Mouse (Mus musculus) embryonic facial prominence, embryonic 12.5 days (tissue): Measurements from ENCODE around the gene Gnb2. TPM values are rescaled to one million over a fixed set of nuclear protein-coding genes. Genes with fewer than 3 reads are reported as not detected.
A peak's percentile ranks its signal among the peaks of the same experiment; 100 is the strongest.

Experiments
- ATAC-seq: fragments of 200-750 bp; cut with Nextera tagmentation; 2 replicates; pipeline ENCODE4 v1.8.0; 2017; ENCODE audit not compliant: insufficient number of reproducible peaks, insufficient read depth, low FRiP score, low TSS enrichment
- H3K27ac ChIP-seq: fragments of 300-500 bp; sonication (generic); 2 replicates; pipeline ENCODE4 v1.5.1; 2016; ENCODE audit warnings: mild to moderate bottlenecking
- H3K27me3 ChIP-seq: fragments of 300-500 bp; sonication (generic); 2 replicates; pipeline ENCODE4 v1.6.1; 2016; ENCODE audit warnings: mild to moderate bottlenecking, moderate library complexity
- H3K36me3 ChIP-seq: fragments of 300-500 bp; sonication (generic); 2 replicates; pipeline ENCODE4 v1.6.1; 2016; ENCODE audit warnings: mild to moderate bottlenecking
- H3K4me1 ChIP-seq: fragments of 300-500 bp; sonication (generic); 2 replicates; pipeline ENCODE4 v1.6.1; 2016
- H3K4me2 ChIP-seq: fragments of 300-500 bp; sonication (generic); replicated peaks from 2 replicates; pipeline ENCODE4 v1.6.1; 2016; ENCODE audit warnings: mild to moderate bottlenecking, moderate library complexity
- H3K4me3 ChIP-seq: fragments of 300-500 bp; sonication (generic); 2 replicates; pipeline ENCODE4 v1.5.1; 2016; ENCODE audit warnings: mild to moderate bottlenecking
- H3K9ac ChIP-seq: fragments of 300-500 bp; sonication (generic); 2 replicates; pipeline ENCODE4 v1.6.1; 2016; ENCODE audit warnings: mild to moderate bottlenecking, moderate library complexity
- H3K9me3 ChIP-seq: fragments of 300-500 bp; sonication (generic); 2 replicates; pipeline ENCODE4 v1.6.1; 2016; ENCODE audit warnings: mild to moderate bottlenecking, moderate library complexity
- WGBS: fragments of 180-500 bp; shearing (Covaris S2); methylation state at CpG from one replicate; pipeline ENCODE4 v1.1.7; 2016; 5-methylcytosine and 5-hydroxymethylcytosine counted together
- polyA plus RNA-seq: library from polyadenylated mRNA; unstranded; fragments of >200 nt; fragmentation: Nextera tagmentation; extraction: Ambion mirVana; gene quantifications from 2 replicates; pipeline ENCODE4 v1.2.1, GENCODE M21; 2016

Gene Gnb2
- 382 and 409 TPM in 2 replicates for polyA plus RNA-seq

DNA sequence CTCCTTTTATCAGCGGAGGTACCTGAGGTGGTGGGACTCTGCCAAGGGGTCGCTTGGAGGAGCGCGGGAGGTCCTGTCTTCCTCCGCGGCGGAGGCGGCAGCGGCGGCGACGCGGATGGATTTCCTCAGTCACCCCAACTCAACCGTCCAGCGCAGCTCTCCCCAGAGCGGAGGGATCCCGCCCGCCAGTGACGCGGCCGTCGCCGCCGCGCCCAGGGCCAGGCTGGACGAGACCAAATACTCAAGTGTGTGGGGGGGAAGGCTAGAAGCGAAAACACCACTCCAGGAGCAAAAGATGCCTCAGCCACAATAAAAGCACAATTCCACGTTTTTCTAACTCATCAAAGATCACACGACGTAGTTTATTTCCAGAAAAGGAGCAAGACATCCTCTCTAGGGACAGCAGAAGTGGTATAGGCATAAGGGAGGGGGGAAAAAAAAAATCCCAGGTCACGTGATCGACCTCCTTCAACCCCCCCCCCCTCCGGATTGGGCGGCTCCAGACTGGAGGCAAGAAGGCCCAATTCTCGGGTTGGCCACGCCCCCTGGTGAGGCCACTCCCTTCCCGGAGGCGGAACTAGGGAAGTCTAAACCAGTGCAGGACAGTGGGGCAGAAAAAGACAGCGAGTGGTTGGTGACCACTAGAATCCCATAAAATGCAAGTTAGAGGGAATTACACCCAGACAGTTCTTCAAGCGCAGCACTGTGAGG lies at the start of gene Gnb2, which contains the start of gene Epo:
Gnb2 (minus strand) TSS at position 394 of the 711 bp plus-strand sequence.
Epo (minus strand) TSS at position 126 of the 711 bp plus-strand sequence.
- H3K27me3 ChIP-seq: no peaks in the 10 kb centered on the region
- WGBS: under 1% methylated on average over 40 of the region's 40 CpGs
- H3K9me3 ChIP-seq: no peaks in the 10 kb centered on the region
- H3K9ac ChIP-seq: peak within 1 kb of the TSS; percentile 91
- peak within 1 kb of the TSS; percentile 78 for H3K4me3 ChIP-seq
- H3K4me2 ChIP-seq: peak within 1 kb of the TSS; percentile 96
- ATAC-seq: peak; percentile 48
- H3K4me1 ChIP-seq: peaks cover 12% of the 10 kb centered on the region
- peak within 1 kb of the TSS; percentile 94 for H3K27ac ChIP-seq
- peaks cover 20% of the 10 kb centered on the region for H3K36me3 ChIP-seq

DNA sequence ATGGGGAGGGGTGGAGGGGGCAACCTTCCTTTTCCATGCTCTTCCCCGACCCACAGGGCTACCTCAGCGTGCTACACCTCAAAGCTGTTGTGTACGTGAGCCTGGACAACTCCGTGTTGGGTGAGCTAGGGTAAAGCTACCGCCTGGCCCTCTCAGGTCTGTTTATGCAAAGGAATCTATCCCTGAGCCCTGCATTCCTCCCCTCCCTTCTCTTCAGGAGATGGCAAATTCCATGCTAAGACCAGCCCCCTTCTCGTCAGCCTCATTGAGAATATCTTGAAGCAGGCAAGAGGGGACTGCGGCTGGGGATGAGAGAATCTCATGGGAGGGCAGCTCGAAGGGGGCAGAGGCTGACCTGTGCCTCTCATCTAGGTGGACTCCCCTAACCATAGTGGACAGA lies 49.4 kb upstream of the Gnb2 start:
- H3K4me2 ChIP-seq: peak overlapping the region; percentile 61; the same call in 1 of the 2 replicates
- peaks cover 12% of the 10 kb centered on the region for H3K27me3 ChIP-seq
- ATAC-seq: no peak
- 22% methylated on average over 8 of the region's 8 CpGs for WGBS
- no peak overlapping the region for H3K27ac ChIP-seq
- peaks cover 10% of the 10 kb centered on the region; the same call in 1 of the 2 replicates for H3K4me1 ChIP-seq
- no peak overlapping the region for H3K4me3 ChIP-seq
- no peak overlapping the region for H3K9ac ChIP-seq
- H3K36me3 ChIP-seq: no peaks in the 10 kb centered on the region
- H3K9me3 ChIP-seq: no peaks in the 10 kb centered on the region

DNA sequence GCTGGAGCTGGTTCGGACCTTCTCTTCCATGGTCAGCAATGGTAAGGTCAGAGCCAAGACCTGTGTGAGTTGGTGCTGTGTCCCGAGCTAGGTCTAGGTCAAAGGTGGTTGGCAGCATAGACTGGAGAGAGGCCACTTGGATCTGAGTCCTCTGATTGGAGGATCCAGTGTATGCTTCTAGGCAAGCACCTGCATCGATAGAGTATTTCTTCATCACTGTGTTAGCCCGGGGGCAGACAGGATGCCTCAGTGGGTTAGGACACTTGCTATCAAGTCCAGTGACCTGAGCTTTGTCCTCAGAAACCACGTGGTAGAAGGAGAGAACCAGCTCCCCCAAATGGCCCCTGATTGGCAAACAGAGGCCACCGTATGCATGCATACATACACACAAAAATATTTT lies 46.9 kb upstream of the Gnb2 start:
- ATAC-seq: no peak
- Histone ChIP-seq H3K4me3 (no peak overlapping the region), H3K27me3 (peaks cover 12% of the 10 kb centered on the region), H3K36me3 (no peaks in the 10 kb centered on the region), H3K4me2 (no peak overlapping the region), H3K9ac (no peak overlapping the region), H3K4me1 (peaks cover 10% of the 10 kb centered on the region; the same call in 1 of the 2 replicates), H3K9me3 (no peaks in the 10 kb centered on the region), H3K27ac (no peak overlapping the region)
- WGBS: 82% methylated on average over 6 of the region's 6 CpGs

DNA sequence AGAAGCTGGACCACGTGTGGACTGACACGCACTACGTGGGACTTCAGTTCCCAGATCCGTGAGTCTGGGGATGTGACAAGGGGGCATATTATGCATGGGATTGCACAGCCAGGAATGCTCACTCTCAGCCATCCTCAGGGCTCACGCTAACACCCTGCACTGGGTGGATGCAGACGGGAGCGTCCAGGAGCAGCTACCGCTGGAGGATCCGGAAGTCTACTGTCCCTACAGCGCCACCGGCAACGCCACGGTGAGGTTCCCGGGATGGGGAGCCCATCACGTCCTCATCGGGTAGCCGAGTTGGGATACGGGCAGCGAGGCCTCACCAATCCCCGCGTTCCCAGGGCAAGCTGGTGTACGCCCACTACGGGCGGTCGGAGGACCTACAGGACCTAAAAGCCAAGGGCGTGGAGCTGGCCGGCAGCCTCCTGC lies 41.2 kb upstream of the Gnb2 start:
- H3K4me1 ChIP-seq: no peaks in the 10 kb centered on the region
- H3K36me3 ChIP-seq: no peaks in the 10 kb centered on the region
- H3K4me2 ChIP-seq: peak overlapping the region; percentile 46
- no peaks in the 10 kb centered on the region for H3K9me3 ChIP-seq
- H3K4me3 ChIP-seq: 0 out of 2 replicates have a peak overlapping the region, but pooled peaks have one; percentile 16
- no peak overlapping the region for H3K27ac ChIP-seq
- H3K9ac ChIP-seq: 0 out of 2 replicates have a peak overlapping the region, but pooled peaks have one; percentile 20
- H3K27me3 ChIP-seq: peaks cover 11% of the 10 kb centered on the region; the same call in 1 of the 2 replicates
- WGBS: 6% methylated on average over 27 of the region's 27 CpGs
- no peak for ATAC-seq

DNA sequence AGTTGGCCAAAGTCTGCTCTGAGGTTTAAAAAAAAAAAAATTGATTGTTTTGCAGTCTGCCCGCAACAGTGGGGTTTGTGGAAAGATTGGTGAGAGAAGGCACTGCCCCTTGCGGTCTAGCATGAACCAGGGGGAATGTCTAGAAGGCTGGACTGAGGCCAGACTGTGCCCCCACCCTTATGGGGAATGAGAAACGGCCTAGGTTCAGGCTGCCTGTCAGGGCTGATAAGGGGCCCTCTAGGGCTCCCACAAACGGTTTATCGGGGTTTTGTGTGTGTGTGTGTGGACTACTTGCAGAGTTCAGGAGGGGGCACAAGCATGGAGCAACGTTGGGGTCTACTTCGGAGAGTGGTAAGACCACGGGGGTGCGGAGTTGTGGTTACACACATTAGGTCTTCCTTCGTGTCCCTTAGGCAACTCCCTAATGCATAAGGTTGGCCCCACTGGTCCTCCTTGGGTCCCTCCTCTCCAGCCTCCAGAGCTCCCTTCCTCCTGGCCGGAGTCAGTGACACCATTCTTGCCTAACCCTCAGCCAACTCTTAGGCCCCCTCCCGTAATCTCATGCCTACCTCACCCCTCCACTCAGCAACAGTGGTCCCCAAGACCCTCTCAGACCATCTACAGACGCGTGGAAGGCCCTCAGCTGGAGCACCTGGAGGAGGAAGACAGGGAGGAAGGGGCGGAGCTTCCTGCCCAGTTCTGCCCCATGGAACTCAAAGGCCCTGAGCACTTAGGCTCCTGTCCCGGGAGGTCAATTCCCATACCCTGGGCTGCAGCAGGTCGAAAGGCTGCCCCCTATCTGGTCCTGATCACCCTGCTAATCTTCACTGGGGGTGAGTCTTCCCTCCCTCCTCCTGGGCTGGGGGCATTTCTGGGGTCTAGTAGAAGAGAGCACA lies 37.6 kb upstream of the Gnb2 start:
- no peak overlapping the region for H3K9ac ChIP-seq
- H3K4me1 ChIP-seq: no peaks in the 10 kb centered on the region
- H3K27me3 ChIP-seq: peaks cover 11% of the 10 kb centered on the region; the same call in 1 of the 2 replicates
- no peak overlapping the region for H3K4me3 ChIP-seq
- no peak overlapping the region for H3K4me2 ChIP-seq
- ATAC-seq: no peak
- 78% methylated on average over 17 of the region's 17 CpGs for WGBS
- H3K36me3 ChIP-seq: no peaks in the 10 kb centered on the region
- H3K27ac ChIP-seq: no peak overlapping the region
- H3K9me3 ChIP-seq: no peaks in the 10 kb centered on the region

DNA sequence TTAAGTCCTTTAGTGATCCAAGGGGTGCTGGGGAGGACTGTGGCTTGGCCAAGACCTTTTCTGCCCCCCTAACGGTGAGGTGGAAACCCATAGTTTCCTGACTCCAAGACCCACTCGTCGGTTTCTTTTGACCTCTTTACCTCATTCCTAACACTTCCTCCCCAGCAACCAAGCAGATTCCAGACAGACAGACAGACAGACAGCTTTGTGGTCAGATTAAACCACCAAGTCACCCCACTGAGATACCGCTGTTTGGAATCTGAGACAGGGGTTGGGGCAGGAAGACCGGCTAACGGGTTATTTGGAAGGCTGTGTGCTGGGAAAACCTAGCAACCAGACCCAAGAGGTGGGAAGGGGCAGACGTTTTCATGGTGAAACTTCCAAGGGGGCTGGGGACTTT lies 36.9 kb upstream of the Gnb2 start:
- H3K27me3 ChIP-seq: peaks cover 11% of the 10 kb centered on the region; the same call in 1 of the 2 replicates
- no peak overlapping the region for H3K27ac ChIP-seq
- no peaks in the 10 kb centered on the region for H3K4me1 ChIP-seq
- no peak overlapping the region for H3K4me3 ChIP-seq
- no peak overlapping the region for H3K9ac ChIP-seq
- no peaks in the 10 kb centered on the region for H3K9me3 ChIP-seq
- H3K4me2 ChIP-seq: no peak overlapping the region
- ATAC-seq: no peak
- 63% methylated on average over 7 of the region's 7 CpGs for WGBS
- no peaks in the 10 kb centered on the region for H3K36me3 ChIP-seq

DNA sequence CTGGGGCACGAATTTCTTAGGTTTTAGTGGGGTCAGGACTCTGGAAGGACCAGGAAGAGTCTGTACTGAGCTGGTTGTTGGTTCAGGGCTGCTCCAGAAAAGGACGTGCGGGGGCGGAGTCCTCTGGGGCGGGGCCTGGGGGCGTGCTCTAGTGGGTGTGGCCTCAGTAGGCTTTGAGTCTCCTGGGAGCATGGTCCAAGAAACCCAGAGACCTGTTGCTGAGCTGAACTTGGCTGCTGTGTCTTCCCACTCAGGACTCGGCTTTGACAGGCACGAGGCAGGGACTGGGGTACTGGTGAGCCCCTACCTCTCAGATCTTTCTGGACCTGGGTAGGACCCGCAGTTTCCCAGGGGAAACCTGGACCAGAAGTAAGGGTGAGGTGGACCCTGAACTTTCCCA lies 36.4 kb upstream of the Gnb2 start, which contains the start of gene Tfr2:
Tfr2 (plus strand) TSS at position 176 of the 400 bp plus-strand sequence.
- Histone ChIP-seq H3K9ac (no peak within 1 kb of the TSS), H3K4me2 (no peak within 1 kb of the TSS), H3K9me3 (no peaks in the 10 kb centered on the region), H3K27me3 (peaks cover 6% of the 10 kb centered on the region; the same call in 1 of the 2 replicates), H3K27ac (no peak within 1 kb of the TSS), H3K4me1 (no peaks in the 10 kb centered on the region), H3K36me3 (no peaks in the 10 kb centered on the region), H3K4me3 (no peak within 1 kb of the TSS)
- 38% methylated on average over 9 of the region's 9 CpGs for WGBS
- no peak for ATAC-seq

DNA sequence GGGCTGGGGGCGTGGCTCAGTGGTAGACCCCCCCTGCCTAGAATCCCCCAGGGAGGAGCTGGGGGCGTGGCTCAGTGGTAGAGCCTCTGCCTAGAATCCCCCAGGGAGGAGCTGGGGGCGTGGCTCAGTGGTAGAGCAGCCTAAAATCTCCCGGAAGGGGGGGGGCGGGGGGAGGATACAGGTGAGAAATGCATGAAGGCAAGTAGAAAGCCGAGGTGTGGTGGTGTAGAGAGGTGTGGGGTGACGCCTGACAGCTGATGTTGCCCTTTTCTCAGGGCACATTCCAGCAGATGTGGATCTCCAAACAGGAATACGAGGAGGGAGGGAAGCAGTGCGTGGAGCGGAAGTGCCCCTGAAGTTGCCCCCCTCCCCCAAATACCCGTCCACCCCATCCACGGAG lies 35.7 kb upstream of the Gnb2 start:
- Histone ChIP-seq H3K4me1 (no peaks in the 10 kb centered on the region), H3K27ac (no peak overlapping the region), H3K4me2 (no peak overlapping the region), H3K9me3 (no peaks in the 10 kb centered on the region), H3K36me3 (no peaks in the 10 kb centered on the region), H3K27me3 (no peaks in the 10 kb centered on the region; the same call in 1 of the 2 replicates), H3K9ac (no peak overlapping the region), H3K4me3 (no peak overlapping the region)
- no peak for ATAC-seq
- 64% methylated on average over 12 of the region's 12 CpGs for whole genome bisulfite sequencing

DNA sequence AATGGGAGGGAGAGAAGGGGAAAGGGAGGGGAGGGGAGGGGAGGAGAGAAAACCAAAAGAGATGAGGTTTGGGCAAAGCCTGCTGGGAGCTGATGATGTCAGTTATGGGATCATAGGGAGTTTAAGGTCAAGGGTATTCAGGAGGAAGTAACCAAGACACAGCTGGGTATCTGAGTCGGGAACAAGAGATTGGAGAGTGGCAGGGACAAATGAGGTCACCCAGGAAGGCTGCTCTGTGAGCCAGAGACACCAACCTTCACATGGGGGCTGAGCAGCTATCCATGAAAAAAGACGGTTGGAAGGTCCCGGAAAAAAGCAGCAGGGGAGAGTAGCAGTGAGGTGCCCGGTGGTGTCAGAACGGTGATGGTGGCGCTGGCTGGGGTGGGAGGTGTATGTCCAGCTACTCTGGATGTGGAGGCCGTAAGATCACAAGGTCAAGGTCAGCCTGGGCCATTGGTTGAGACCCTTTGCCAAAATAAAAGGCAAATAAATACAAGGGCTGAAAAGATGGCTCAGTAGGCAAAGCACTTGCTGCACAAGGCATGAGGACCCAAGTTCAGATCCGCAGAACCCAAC lies 35.0 kb upstream of the Gnb2 start:
- Histone ChIP-seq H3K27ac (no peak overlapping the region), H3K9ac (no peak overlapping the region), H3K27me3 (no peaks in the 10 kb centered on the region; the same call in 1 of the 2 replicates), H3K9me3 (no peaks in the 10 kb centered on the region), H3K4me2 (no peak overlapping the region), H3K4me3 (no peak overlapping the region), H3K4me1 (no peaks in the 10 kb centered on the region), H3K36me3 (no peaks in the 10 kb centered on the region)
- WGBS: 80% methylated on average over 8 of the region's 8 CpGs
- no peak for ATAC-seq

DNA sequence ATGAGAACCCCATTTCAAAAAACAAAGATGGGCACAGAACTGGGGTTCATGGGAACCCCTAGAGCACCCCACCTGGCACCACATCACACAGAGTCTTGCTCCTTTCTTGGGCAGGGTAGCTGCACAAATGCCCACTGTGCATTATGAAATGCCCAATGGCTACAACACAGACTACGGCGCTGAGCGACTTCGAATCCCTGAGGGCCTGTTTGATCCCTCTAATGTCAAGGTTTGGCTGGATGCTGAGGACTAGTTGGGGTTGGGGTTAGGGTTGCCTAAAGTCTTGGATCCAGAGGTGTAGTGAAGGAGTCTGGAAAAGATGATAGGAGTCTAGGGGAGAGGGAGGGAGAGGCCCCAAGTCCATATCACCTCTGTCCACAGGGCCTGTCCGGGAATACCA lies 33.1 kb upstream of the Gnb2 start:
- no peaks in the 10 kb centered on the region for H3K36me3 ChIP-seq
- no peak overlapping the region for H3K27ac ChIP-seq
- H3K4me1 ChIP-seq: no peaks in the 10 kb centered on the region
- no peak overlapping the region for H3K9ac ChIP-seq
- no peak overlapping the region for H3K4me3 ChIP-seq
- no peaks in the 10 kb centered on the region for H3K27me3 ChIP-seq
- H3K4me2 ChIP-seq: no peak overlapping the region
- 98% methylated on average over 5 of the region's 5 CpGs for WGBS
- no peaks in the 10 kb centered on the region for H3K9me3 ChIP-seq
- no peak for ATAC-seq

DNA sequence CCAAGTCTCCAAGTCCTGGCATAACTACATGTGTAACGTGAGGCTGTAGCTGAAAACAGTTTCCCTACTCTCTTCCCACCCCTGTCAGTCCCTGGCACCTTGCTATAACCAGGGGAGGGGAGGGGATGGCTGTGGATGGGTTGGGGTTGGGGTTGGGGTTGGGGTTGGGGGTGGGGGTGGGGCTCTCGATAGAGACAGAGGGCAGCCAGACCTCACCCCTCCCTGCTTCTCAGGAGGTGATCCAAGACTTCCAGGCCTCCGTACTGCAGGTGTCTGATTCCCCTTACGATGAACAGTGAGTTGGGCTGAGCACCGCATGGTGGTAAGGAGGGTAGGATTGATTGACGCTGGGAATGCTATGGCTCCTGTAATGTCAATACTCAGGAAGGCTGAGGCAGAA lies 32.4 kb upstream of the Gnb2 start:
- ATAC-seq: no peak

More for the DNA sequence above, 32.4 kb upstream of the Gnb2 start:
- Histone ChIP-seq H3K27me3 (no peaks in the 10 kb centered on the region), H3K36me3 (no peaks in the 10 kb centered on the region), H3K4me2 (no peak overlapping the region), H3K27ac (no peak overlapping the region), H3K9ac (no peak overlapping the region), H3K4me3 (no peak overlapping the region), H3K9me3 (no peaks in the 10 kb centered on the region), H3K4me1 (no peaks in the 10 kb centered on the region)
- 70% methylated on average over 6 of the region's 6 CpGs for WGBS
